Mouse (Mus musculus) limb, embryonic 11.5 days (tissue): ENCODE measurements around the gene Rexo4. TPM values are rescaled to one million over a fixed set of nuclear protein-coding genes. Genes with fewer than 3 reads are reported as not detected.

ENCODE experiments used
- polyA plus RNA-seq: library from polyadenylated mRNA; unstranded; fragments of >200 nt; fragmentation: Nextera tagmentation; extraction: Ambion mirVana; gene quantifications from 2 replicates; pipeline ENCODE4 v1.2.1, GENCODE M21; 2014

Gene Rexo4
- polyA plus RNA-seq, 1 experiment from 2014 or later, result 66.3 TPM

Other genes with a start within 250 kb of the Rexo4 start
- not detected in 2 replicates for gene Abo, start 99.4 kb downstream of the Rexo4 start, polyA plus RNA-seq
- gene Surf6, start 61.5 kb downstream of the Rexo4 start, polyA plus RNA-seq, result 15.2 and 16.9 TPM in 2 replicates
- 46.7 and 50.7 TPM in 2 replicates for gene Med22, start 53.7 kb downstream of the Rexo4 start, polyA plus RNA-seq
- 757 and 772 TPM in 2 replicates for gene Rpl7a, start 53.6 kb downstream of the Rexo4 start, polyA plus RNA-seq
- gene Surf2, start 48.0 kb downstream of the Rexo4 start, polyA plus RNA-seq, result 42.2 and 45.1 TPM in 2 replicates
- gene Surf1, start 47.9 kb downstream of the Rexo4 start, polyA plus RNA-seq, result 45.0 and 47.8 TPM in 2 replicates
- 194 and 195 TPM in 2 replicates for gene Surf4, start 30.5 kb downstream of the Rexo4 start, polyA plus RNA-seq
- gene Stkld1, start 30.3 kb downstream of the Rexo4 start, polyA plus RNA-seq, result 0.08 TPM in 1 of 2 replicates, not detected in the other
- gene Adamts13, start 9.0 kb upstream of the Rexo4 start, polyA plus RNA-seq, result 0.05 and 0.06 TPM in 2 replicates
- 86.7 and 92.9 TPM in 2 replicates for gene Cacfd1, start 45.5 kb upstream of the Rexo4 start, polyA plus RNA-seq
- 0.72 and 1.3 TPM in 2 replicates for gene Slc2a6, start 63.6 kb upstream of the Rexo4 start, polyA plus RNA-seq
- gene Mymk, start 107.8 kb upstream of the Rexo4 start, polyA plus RNA-seq, result 5.7 and 6.2 TPM in 2 replicates
- 9.4 and 10.2 TPM in 2 replicates for gene Adamtsl2, start 115.0 kb upstream of the Rexo4 start, polyA plus RNA-seq
- 0.71 and 1.3 TPM in 2 replicates for gene Fam163b, start 178.1 kb upstream of the Rexo4 start, polyA plus RNA-seq
- 0.05 TPM in 1 of 2 replicates, not detected in the other for gene Dbh, start 200.8 kb upstream of the Rexo4 start, polyA plus RNA-seq